Mouse (Mus musculus) embryonic facial prominence, embryonic 11.5 days (tissue): ENCODE measurements around the gene Mrpl14. TPM values are rescaled to one million over a fixed set of nuclear protein-coding genes. Genes with fewer than 3 reads are reported as not detected.
A peak's percentile ranks its signal among the peaks of the same experiment; 100 is the strongest.

ENCODE experiments used
- ATAC-seq: fragments of 200-750 bp; cut with Nextera tagmentation; replicated peaks from 2 replicates; pipeline ENCODE4 v1.8.0; 2017; ENCODE audit warnings: low read depth; ENCODE audit not compliant: insufficient number of reproducible peaks, low FRiP score, low TSS enrichment
- DNase-seq: peaks from one replicate; pipeline ENCODE4 v3.0.0-alpha.2; 2015; ENCODE audit warnings: low spot score
- H3K27ac ChIP-seq: fragments of 300-500 bp; sonication (generic); replicated peaks from 2 replicates; pipeline ENCODE4 v1.5.1; 2014; ENCODE audit warnings: mild to moderate bottlenecking, low read depth, low read length, control low read depth
- H3K27me3 ChIP-seq: fragments of 300-500 bp; sonication (generic); 2 replicates; pipeline ENCODE4 v1.6.1; 2014; ENCODE audit warnings: mild to moderate bottlenecking, low read length, moderate library complexity, mixed read lengths; ENCODE audit not compliant: control insufficient read depth, insufficient read depth
- H3K36me3 ChIP-seq: fragments of 300-500 bp; sonication (generic); replicated peaks from 2 replicates; pipeline ENCODE4 v1.6.1; 2014; ENCODE audit warnings: low read depth, mild to moderate bottlenecking, low read length, moderate library complexity, mixed read lengths; ENCODE audit not compliant: control insufficient read depth, insufficient read depth
- H3K4me1 ChIP-seq: fragments of 300-500 bp; sonication (generic); 2 replicates; pipeline ENCODE4 v1.6.1; 2014; ENCODE audit warnings: low read length, mixed read lengths; ENCODE audit not compliant: control insufficient read depth, insufficient read depth
- H3K4me2 ChIP-seq: fragments of 300-500 bp; sonication (generic); 2 replicates; pipeline ENCODE4 v1.6.1; 2014; ENCODE audit warnings: low read depth, mild to moderate bottlenecking, control low read depth, low read length, moderate library complexity
- H3K4me3 ChIP-seq: fragments of 300-500 bp; sonication (generic); 2 replicates; pipeline ENCODE4 v1.5.1; 2014; ENCODE audit warnings: low read depth, low read length, control low read depth
- H3K9ac ChIP-seq: fragments of 300-500 bp; sonication (generic); replicated peaks from 2 replicates; pipeline ENCODE4 v1.6.1; 2014; ENCODE audit warnings: mild to moderate bottlenecking, control low read depth, low read length
- H3K9me3 ChIP-seq: fragments of 300-500 bp; sonication (generic); replicated peaks from 2 replicates; pipeline ENCODE4 v1.6.1; 2016; ENCODE audit warnings: mild to moderate bottlenecking, low read length, inconsistent platforms, mixed read lengths; ENCODE audit not compliant: control insufficient read depth
- WGBS: fragments of 180-500 bp; shearing (Covaris S2); extraction: QIAGEN DNeasy Blood & Tissue Kit; methylation state at CpG from one replicate; pipeline ENCODE4 v1.1.7; 2014; 5-methylcytosine and 5-hydroxymethylcytosine counted together
- polyA plus RNA-seq: library from polyadenylated mRNA; unstranded; fragments of >200 nt; fragmentation: Nextera tagmentation; extraction: Ambion mirVana; gene quantifications from 2 replicates; pipeline ENCODE4 v1.2.1, GENCODE M21; 2014

The Mrpl14 gene
- polyA plus RNA-seq, 1 experiment from 2014 or later, result 127 TPM

- Histone ChIP-seq H3K27me3 (no peaks in the 10 kb centered on the region), H3K4me3 (no peak overlapping the region), H3K4me1 (no peaks in the 10 kb centered on the region), H3K9ac (no peak overlapping the region), H3K27ac (no peak overlapping the region), H3K9me3 (no peaks in the 10 kb centered on the region), H3K36me3 (no peaks in the 10 kb centered on the region), H3K4me2 (no peak overlapping the region)
- DNase-seq, result no peak
- 84% methylated on average over 8 of the region's 8 CpGs for WGBS
- ATAC-seq, result no peak
Observed at GRCm38 (mm10) chr17:45710407-45710806, 24.3 kb downstream of the Mrpl14 start.

GRCm38 (mm10) chr17:45711525-45711924 is 25.4 kb downstream of the Mrpl14 start:
- H3K9me3 ChIP-seq, result no peaks in the 10 kb centered on the region
- H3K4me3 ChIP-seq, result no peak overlapping the region
- no peak overlapping the region for H3K9ac ChIP-seq
- H3K27ac ChIP-seq, result no peak overlapping the region
- no peak for DNase-seq
- no peaks in the 10 kb centered on the region for H3K36me3 ChIP-seq
- no peaks in the 10 kb centered on the region for H3K4me1 ChIP-seq
- WGBS, result 57% methylated on average over 3 of the region's 3 CpGs
- H3K27me3 ChIP-seq, result no peaks in the 10 kb centered on the region
- H3K4me2 ChIP-seq, result no peak overlapping the region
- ATAC-seq, result no peak

GRCm38 (mm10) chr17:45718323-45718722 is 32.2 kb downstream of the Mrpl14 start:
- no peaks in the 10 kb centered on the region for H3K27me3 ChIP-seq
- H3K27ac ChIP-seq, result no peak overlapping the region
- H3K4me1 ChIP-seq, result no peaks in the 10 kb centered on the region
- H3K9me3 ChIP-seq, result no peaks in the 10 kb centered on the region
- H3K4me2 ChIP-seq, result no peak overlapping the region
- no peak overlapping the region for H3K9ac ChIP-seq
- no peaks in the 10 kb centered on the region for H3K36me3 ChIP-seq
- 5% methylated on average over 10 of the region's 10 CpGs for WGBS
- ATAC-seq (0 out of 2 replicates have a peak, but pooled peaks have one; percentile 24), DNase-seq (peak; percentile 75)
- H3K4me3 ChIP-seq, result no peak overlapping the region

- ATAC-seq (peak; percentile 41; the same call in 1 of the 2 replicates), DNase-seq (peak; percentile 95)
- Histone ChIP-seq H3K27me3 (no peaks in the 10 kb centered on the region), H3K9me3 (no peaks in the 10 kb centered on the region), H3K4me1 (no peaks in the 10 kb centered on the region), H3K36me3 (no peaks in the 10 kb centered on the region), H3K9ac (peak overlapping the region; percentile 87), H3K4me3 (peak overlapping the region; percentile 47), H3K27ac (0 out of 2 replicates have a peak overlapping the region, but pooled peaks have one; percentile 22), H3K4me2 (peak overlapping the region; percentile 71)
- 6% methylated on average over 25 of the region's 25 CpGs for WGBS
Observed at GRCm38 (mm10) chr17:45723732-45724573, 37.8 kb downstream of the Mrpl14 start.

- no peaks in the 10 kb centered on the region for H3K36me3 ChIP-seq
- no peak overlapping the region for H3K4me3 ChIP-seq
- WGBS, result 85% methylated on average over 10 of the region's 10 CpGs
- no peak for ATAC-seq
- no peaks in the 10 kb centered on the region for H3K9me3 ChIP-seq
- no peak overlapping the region for H3K27ac ChIP-seq
- H3K27me3 ChIP-seq, result no peaks in the 10 kb centered on the region
- no peaks in the 10 kb centered on the region; the same call in 1 of the 2 replicates for H3K4me1 ChIP-seq
- H3K4me2 ChIP-seq, result no peak overlapping the region
- no peak overlapping the region for H3K9ac ChIP-seq
- DNase-seq, result no peak
Observed at GRCm38 (mm10) chr17:45724574-45724921, 38.4 kb downstream of the Mrpl14 start.

- Histone ChIP-seq H3K9ac (no peak overlapping the region), H3K4me2 (no peak overlapping the region), H3K27ac (no peak overlapping the region), H3K36me3 (no peaks in the 10 kb centered on the region), H3K9me3 (no peaks in the 10 kb centered on the region), H3K4me3 (no peak overlapping the region), H3K27me3 (no peaks in the 10 kb centered on the region), H3K4me1 (no peaks in the 10 kb centered on the region; the same call in none of the 2 replicates)
- ATAC-seq (no peak), DNase-seq (no peak)
- WGBS, result 64% methylated on average over 7 of the region's 7 CpGs
Observed at GRCm38 (mm10) chr17:45726249-45726648, 40.1 kb downstream of the Mrpl14 start.

GRCm38 (mm10) chr17:45727481-45727880 is 41.4 kb downstream of the Mrpl14 start:
- no peak overlapping the region for H3K4me3 ChIP-seq
- no peak overlapping the region for H3K9ac ChIP-seq
- no peaks in the 10 kb centered on the region for H3K9me3 ChIP-seq
- no peaks in the 10 kb centered on the region for H3K27me3 ChIP-seq
- H3K4me1 ChIP-seq, result no peaks in the 10 kb centered on the region; the same call in none of the 2 replicates
- H3K4me2 ChIP-seq, result no peak overlapping the region
- no peaks in the 10 kb centered on the region for H3K36me3 ChIP-seq
- H3K27ac ChIP-seq, result no peak overlapping the region
- WGBS, result 83% methylated on average over 2 of the region's 2 CpGs
- DNase-seq (no peak), ATAC-seq (no peak)

GRCm38 (mm10) chr17:45727983-45728723 is 42.0 kb downstream of the Mrpl14 start:
- no peak overlapping the region for H3K4me2 ChIP-seq
- H3K9me3 ChIP-seq, result no peaks in the 10 kb centered on the region
- H3K9ac ChIP-seq, result no peak overlapping the region
- H3K27ac ChIP-seq, result no peak overlapping the region
- no peaks in the 10 kb centered on the region; the same call in none of the 2 replicates for H3K4me1 ChIP-seq
- WGBS, result 54% methylated on average over 8 of the region's 8 CpGs
- no peaks in the 10 kb centered on the region for H3K27me3 ChIP-seq
- ATAC-seq (no peak), DNase-seq (no peak)
- H3K36me3 ChIP-seq, result no peaks in the 10 kb centered on the region
- no peak overlapping the region for H3K4me3 ChIP-seq
